Mouse (Mus musculus) thymus, adult 2 months (tissue): ENCODE results near the gene Cdk17. TPM values are rescaled to one million over a fixed set of nuclear protein-coding genes. Genes with fewer than 3 reads are reported as not detected.

Source experiments
- DNase-seq: peaks from one replicate; pipeline ENCODE4 v3.0.0; 2021
- H3K27ac ChIP-seq: fragments of 200-500 bp; 2 replicates; pipeline ENCODE4 v1.5.1; 2012; ENCODE audit warnings: low read length, control low read depth; ENCODE audit not compliant: control insufficient read depth, insufficient read depth
- H3K27me3 ChIP-seq: fragments of 200-500 bp; 2 replicates; pipeline ENCODE4 v1.6.1; 2012; ENCODE audit warnings: mild to moderate bottlenecking, low read length, moderate library complexity, mixed read lengths; ENCODE audit not compliant: control insufficient read depth, insufficient read depth
- H3K36me3 ChIP-seq: fragments of 200-500 bp; 2 replicates; pipeline ENCODE4 v1.6.1; 2012; ENCODE audit warnings: mild to moderate bottlenecking, low read length, moderate library complexity; ENCODE audit not compliant: control insufficient read depth, insufficient read depth
- H3K4me1 ChIP-seq: fragments of 200-500 bp; replicated peaks from 2 replicates; pipeline ENCODE4 v1.6.1; 2012; ENCODE audit warnings: low read length; ENCODE audit not compliant: control insufficient read depth, insufficient read depth
- H3K4me3 ChIP-seq: fragments of 200-500 bp; 2 replicates; pipeline ENCODE4 v1.5.1; 2012; ENCODE audit warnings: mild to moderate bottlenecking, low read length, control low read depth, moderate library complexity; ENCODE audit not compliant: control insufficient read depth, insufficient read depth
- CTCF ChIP-seq: fragments of 200-500 bp; IDR thresholded peaks from 2 replicates; pipeline ENCODE4 v1.5.1; 2012; ENCODE audit warnings: mild to moderate bottlenecking, control low read depth, low read length, moderate library complexity, borderline replicate concordance; ENCODE audit not compliant: control insufficient read depth, poor library complexity, insufficient read depth; ENCODE audit errors: extremely low read depth
- POLR2A ChIP-seq: fragments of 200-500 bp; IDR thresholded peaks from 2 replicates; pipeline ENCODE4 v1.6.1; 2012; ENCODE audit warnings: mild to moderate bottlenecking, low read length, control low read depth, moderate library complexity; ENCODE audit not compliant: control insufficient read depth, poor library complexity, insufficient read depth; ENCODE audit errors: extremely low read depth
- WGBS: fragments of 180-500 bp; shearing (Covaris S2); methylation state at CpG from one replicate; pipeline ENCODE4 v1.1.7; 2018; 5-methylcytosine and 5-hydroxymethylcytosine counted together
- polyA plus RNA-seq: library from polyadenylated mRNA; depleted of rRNA; stranded (reverse); fragments of >200 nt; gene quantifications from 2 replicates; pipeline ENCODE4 v1.2.3, GENCODE M21; 2012

The Cdk17 gene
- polyA plus RNA-seq, 1 experiment: 79.5 TPM

GRCm38 (mm10) chr10:93213339-93213738 lies 52.7 kb downstream of the Cdk17 start:
- H3K4me1 ChIP-seq: no peaks in the 10 kb centered on the region
- H3K27me3 ChIP-seq: no peaks in the 10 kb centered on the region
- TF ChIP-seq POLR2A: no peak
- TF ChIP-seq CTCF: no peak
- no peak for DNase-seq
- peaks cover 78% of the 10 kb centered on the region for H3K36me3 ChIP-seq
- H3K27ac ChIP-seq: no peak overlapping the region
- 91% methylated on average over 7 of the region's 7 CpGs for WGBS
- no peak overlapping the region for H3K4me3 ChIP-seq

GRCm38 (mm10) chr10:93214251-93214650 lies 53.6 kb downstream of the Cdk17 start:
- DNase-seq: no peak
- no peaks in the 10 kb centered on the region for H3K27me3 ChIP-seq
- TF ChIP-seq POLR2A (no peak), CTCF (no peak)
- H3K36me3 ChIP-seq: peaks cover 80% of the 10 kb centered on the region
- 78% methylated on average over 4 of the region's 4 CpGs for WGBS
- no peaks in the 10 kb centered on the region for H3K4me1 ChIP-seq
- H3K4me3 ChIP-seq: no peak overlapping the region
- H3K27ac ChIP-seq: no peak overlapping the region

GRCm38 (mm10) chr10:93215051-93215763 lies 54.5 kb downstream of the Cdk17 start:
- WGBS: 95% methylated on average over 8 of the region's 8 CpGs
- no peak overlapping the region for H3K4me3 ChIP-seq
- no peak for DNase-seq
- no peaks in the 10 kb centered on the region for H3K4me1 ChIP-seq
- TF ChIP-seq CTCF (no peak), POLR2A (no peak)
- H3K27me3 ChIP-seq: no peaks in the 10 kb centered on the region
- H3K36me3 ChIP-seq: peaks cover 81% of the 10 kb centered on the region
- no peak overlapping the region for H3K27ac ChIP-seq

GRCm38 (mm10) chr10:93225751-93226150 lies 65.1 kb downstream of the Cdk17 start:
- TF ChIP-seq POLR2A: no peak
- no peak for TF ChIP-seq CTCF
- Histone ChIP-seq H3K4me1 (peaks cover 9% of the 10 kb centered on the region), H3K4me3 (no peak overlapping the region), H3K27me3 (no peaks in the 10 kb centered on the region), H3K27ac (no peak overlapping the region), H3K36me3 (peaks cover 54% of the 10 kb centered on the region)
- WGBS: 36% methylated on average over 6 of the region's 6 CpGs
- DNase-seq: no peak

GRCm38 (mm10) chr10:93227921-93228320 lies 67.2 kb downstream of the Cdk17 start:
- no peak for TF ChIP-seq POLR2A
- TF ChIP-seq CTCF: no peak
- Histone ChIP-seq H3K4me1 (peaks cover 9% of the 10 kb centered on the region), H3K27ac (no peak overlapping the region; the same call in 1 of the 2 replicates), H3K4me3 (no peak overlapping the region), H3K36me3 (peaks cover 75% of the 10 kb centered on the region), H3K27me3 (no peaks in the 10 kb centered on the region)
- DNase-seq: peak; percentile 22
- 12% methylated on average over 8 of the region's 8 CpGs for WGBS

- H3K36me3 ChIP-seq: peaks cover 77% of the 10 kb centered on the region
- no peak overlapping the region for H3K27ac ChIP-seq
- no peak for DNase-seq
- no peak for TF ChIP-seq POLR2A
- TF ChIP-seq CTCF: no peak
- 18% methylated on average over 11 of the region's 11 CpGs for WGBS
- no peak overlapping the region for H3K4me3 ChIP-seq
- H3K27me3 ChIP-seq: no peaks in the 10 kb centered on the region
- peaks cover 9% of the 10 kb centered on the region for H3K4me1 ChIP-seq
Observed at GRCm38 (mm10) chr10:93228401-93229007, 67.8 kb downstream of the Cdk17 start.
